Mouse (Mus musculus): ENCODE results near the gene Ift122. TPM values are rescaled to one million over a fixed set of nuclear protein-coding genes. Genes with fewer than 3 reads are reported as not detected.

Gene Ift122
- polyA plus RNA-seq, 1 experiment from 2014 or later, result 36.8 TPM

DNA sequence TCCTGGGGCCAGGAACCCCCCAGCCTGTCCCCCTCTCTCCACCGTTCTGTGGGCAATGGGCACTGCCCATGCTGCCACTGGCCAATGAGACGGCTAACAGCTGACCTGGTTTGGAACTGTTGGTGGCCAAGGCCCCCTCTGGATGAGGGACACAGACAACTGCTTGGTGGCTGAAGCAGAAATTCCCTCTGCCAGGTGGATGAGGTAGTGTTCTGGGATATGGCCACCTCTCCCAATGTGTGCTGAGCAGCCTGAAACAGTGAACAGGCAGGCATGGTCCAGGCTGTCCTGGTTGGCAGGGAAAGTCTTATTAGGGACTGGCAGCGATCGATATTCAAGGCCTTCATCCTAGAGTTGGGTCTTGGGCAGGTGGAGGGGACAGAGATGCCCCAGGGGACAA is 101.9 kb downstream of the Ift122 start:
- ATAC-seq, result no peak

DNA sequence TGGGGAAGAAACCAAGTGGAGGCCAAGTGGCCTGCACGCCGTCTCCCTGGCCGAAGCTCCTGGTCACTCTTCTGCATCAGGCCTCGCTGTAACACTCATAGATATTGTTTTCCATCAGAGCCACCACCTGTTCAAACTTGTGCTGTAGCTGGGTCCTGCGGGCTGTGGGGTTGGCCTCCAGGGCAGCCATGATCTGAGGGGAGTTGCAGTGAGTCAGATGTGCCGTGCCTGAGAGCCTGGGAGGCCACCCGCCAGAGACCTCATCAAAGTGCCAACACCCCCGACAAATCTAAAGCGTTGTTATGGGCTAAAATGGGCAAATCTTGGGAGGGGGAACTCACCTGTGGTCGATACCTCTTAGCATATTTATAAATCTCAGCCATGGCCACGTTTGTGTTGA is 102.4 kb downstream of the Ift122 start:
- H3K4me2 ChIP-seq (ENCODE audit: low read length), result no peak overlapping the region
- no peak for ATAC-seq
- WGBS, result 85% methylated on average over 11 of the region's 11 CpGs

More for the DNA sequence above, 101.9 kb downstream of the Ift122 start:
- WGBS, result 82% methylated on average over 4 of the region's 4 CpGs
- Histone ChIP-seq H3K4me3 (ENCODE audit: low read depth, low read length) (no peak overlapping the region), H3K9ac (ENCODE audit: low read depth, low read length) (no peak overlapping the region), H3K4me2 (ENCODE audit: low read length) (no peak overlapping the region), H3K27ac (ENCODE audit: low read length) (no peak overlapping the region), H3K9me3 (replicated peaks; ENCODE audit: control insufficient read depth, low read length, poor library complexity, severe bottlenecking) (no peaks in the 10 kb centered on the region), H3K4me1 (ENCODE audit: control insufficient read depth, insufficient read depth, low read length) (peaks cover 6% of the 10 kb centered on the region; the same call in 1 of the 2 replicates), H3K36me3 (ENCODE audit: control insufficient read depth, insufficient read depth, low read length) (no peaks in the 10 kb centered on the region), H3K27me3 (ENCODE audit: control insufficient read depth, insufficient read depth, low read depth, low read length) (no peaks in the 10 kb centered on the region)

DNA sequence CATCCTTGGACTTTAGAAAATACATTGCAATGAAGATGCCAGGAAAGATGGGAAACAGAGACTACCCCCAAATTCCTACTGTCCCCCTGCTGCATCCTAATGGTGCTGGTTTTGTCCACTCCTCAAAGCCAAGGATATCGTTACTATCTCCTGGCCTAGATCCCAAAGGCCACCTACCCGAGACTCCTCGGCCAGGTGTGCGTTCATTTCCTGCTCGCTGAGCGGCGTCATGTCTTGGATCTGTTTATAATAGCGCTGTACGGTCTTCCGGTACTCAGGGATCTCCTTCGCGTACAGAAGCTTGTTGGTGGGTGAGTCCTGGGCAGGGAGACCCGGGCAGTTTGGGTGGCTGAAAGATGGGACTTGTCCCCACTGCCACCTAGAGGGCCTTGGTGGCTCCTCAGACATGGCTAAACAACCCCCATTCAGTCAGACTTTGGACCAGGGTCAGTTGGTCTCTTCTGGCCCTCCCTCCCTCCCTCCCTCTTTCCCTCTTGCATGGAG is 103.2 kb downstream of the Ift122 start:
- WGBS, result 89% methylated on average over 13 of the region's 13 CpGs
- Histone ChIP-seq H3K4me2 (ENCODE audit: low read length) (no peak overlapping the region), H3K9me3 (replicated peaks; ENCODE audit: control insufficient read depth, low read length, poor library complexity, severe bottlenecking) (no peaks in the 10 kb centered on the region), H3K36me3 (ENCODE audit: control insufficient read depth, insufficient read depth, low read length) (no peaks in the 10 kb centered on the region), H3K27me3 (ENCODE audit: control insufficient read depth, insufficient read depth, low read depth, low read length) (no peaks in the 10 kb centered on the region), H3K4me1 (ENCODE audit: control insufficient read depth, insufficient read depth, low read length) (peaks cover 6% of the 10 kb centered on the region; the same call in 1 of the 2 replicates), H3K27ac (ENCODE audit: low read length) (no peak overlapping the region), H3K4me3 (ENCODE audit: low read depth, low read length) (no peak overlapping the region), H3K9ac (ENCODE audit: low read depth, low read length) (no peak overlapping the region)
- ATAC-seq, result no peak

More for the DNA sequence above, 102.4 kb downstream of the Ift122 start:
- no peak overlapping the region for H3K9ac ChIP-seq (ENCODE audit: low read depth, low read length)
- H3K4me1 ChIP-seq (ENCODE audit: control insufficient read depth, insufficient read depth, low read length), result peaks cover 6% of the 10 kb centered on the region; the same call in 1 of the 2 replicates
- no peak overlapping the region for H3K27ac ChIP-seq (ENCODE audit: low read length)
- no peaks in the 10 kb centered on the region for H3K36me3 ChIP-seq (ENCODE audit: control insufficient read depth, insufficient read depth, low read length)
- no peaks in the 10 kb centered on the region for H3K9me3 ChIP-seq (replicated peaks; ENCODE audit: control insufficient read depth, low read length, poor library complexity, severe bottlenecking)
- no peaks in the 10 kb centered on the region for H3K27me3 ChIP-seq (ENCODE audit: control insufficient read depth, insufficient read depth, low read depth, low read length)
- H3K4me3 ChIP-seq (ENCODE audit: low read depth, low read length), result no peak overlapping the region

DNA sequence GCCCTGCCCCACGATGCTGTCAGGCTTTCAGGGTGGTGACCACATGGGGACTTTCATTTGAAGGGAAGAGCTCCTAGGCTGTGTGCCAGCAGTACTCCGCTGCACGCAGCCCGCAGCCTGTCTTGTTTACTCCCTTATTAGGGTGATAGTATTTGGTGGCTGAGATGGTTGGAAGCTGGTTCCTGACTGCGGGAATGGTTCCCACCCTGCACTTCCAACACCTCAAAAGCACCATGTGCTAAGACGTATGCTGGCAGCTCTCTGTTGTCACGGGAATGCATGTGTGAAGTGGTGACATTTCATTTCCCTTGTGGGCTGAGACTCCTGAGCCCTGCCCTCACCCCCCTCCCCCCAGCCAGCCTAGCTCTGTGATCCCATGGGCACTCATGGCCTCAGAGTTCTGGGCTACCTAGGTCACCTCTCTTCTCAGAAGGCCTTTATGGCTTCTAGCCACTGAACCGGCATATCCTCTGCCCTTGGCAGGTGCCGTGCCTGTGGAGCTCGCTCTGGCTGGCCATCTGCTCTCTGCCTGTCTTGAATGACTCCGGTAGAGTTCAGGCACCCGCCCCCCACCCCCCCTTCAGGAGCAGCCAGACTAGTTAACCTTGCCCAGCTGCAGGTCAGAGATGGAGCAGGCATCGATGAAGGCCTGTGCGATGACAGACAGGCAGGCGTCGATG is 103.8 kb downstream of the Ift122 start:
- no peak; the same call in 1 of the 2 replicates for ATAC-seq

DNA sequence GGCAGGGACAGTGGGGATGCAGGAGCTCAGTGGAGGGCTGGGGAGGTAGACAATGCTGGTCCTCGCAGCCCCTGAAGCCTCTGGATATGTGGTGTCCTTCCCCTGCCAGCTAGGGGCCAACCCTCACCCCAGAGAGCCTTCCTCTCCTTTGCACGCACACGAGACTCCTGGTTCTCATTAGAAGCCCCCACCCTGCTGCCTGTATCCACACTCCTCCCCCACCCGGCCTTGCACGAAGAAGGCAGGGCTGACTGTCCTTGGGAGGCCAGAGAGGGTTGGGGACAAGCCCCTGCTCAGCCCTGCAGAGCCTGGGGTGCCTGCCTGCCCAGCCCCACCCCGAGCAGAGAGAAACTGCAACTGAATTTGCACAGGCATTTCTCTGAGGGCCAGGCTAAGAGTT is 104.4 kb downstream of the Ift122 start:
- H3K27me3 ChIP-seq (ENCODE audit: control insufficient read depth, insufficient read depth, low read depth, low read length), result no peaks in the 10 kb centered on the region
- no peaks in the 10 kb centered on the region for H3K36me3 ChIP-seq (ENCODE audit: control insufficient read depth, insufficient read depth, low read length)
- 41% methylated on average over 6 of the region's 6 CpGs for WGBS
- no peak overlapping the region for H3K27ac ChIP-seq (ENCODE audit: low read length)
- ATAC-seq, result no peak
- no peaks in the 10 kb centered on the region for H3K9me3 ChIP-seq (replicated peaks; ENCODE audit: control insufficient read depth, low read length, poor library complexity, severe bottlenecking)
- no peak overlapping the region for H3K9ac ChIP-seq (ENCODE audit: low read depth, low read length)
- H3K4me3 ChIP-seq (ENCODE audit: low read depth, low read length), result no peak overlapping the region
- H3K4me1 ChIP-seq (ENCODE audit: control insufficient read depth, insufficient read depth, low read length), result peaks cover 6% of the 10 kb centered on the region; the same call in 1 of the 2 replicates
- H3K4me2 ChIP-seq (ENCODE audit: low read length), result no peak overlapping the region

More for the DNA sequence above, 103.8 kb downstream of the Ift122 start:
- Histone ChIP-seq H3K36me3 (ENCODE audit: control insufficient read depth, insufficient read depth, low read length) (no peaks in the 10 kb centered on the region), H3K9me3 (replicated peaks; ENCODE audit: control insufficient read depth, low read length, poor library complexity, severe bottlenecking) (no peaks in the 10 kb centered on the region), H3K4me3 (ENCODE audit: low read depth, low read length) (no peak overlapping the region), H3K4me1 (ENCODE audit: control insufficient read depth, insufficient read depth, low read length) (peaks cover 6% of the 10 kb centered on the region; the same call in 1 of the 2 replicates), H3K27me3 (ENCODE audit: control insufficient read depth, insufficient read depth, low read depth, low read length) (no peaks in the 10 kb centered on the region), H3K27ac (ENCODE audit: low read length) (no peak overlapping the region), H3K4me2 (ENCODE audit: low read length) (no peak overlapping the region), H3K9ac (ENCODE audit: low read depth, low read length) (no peak overlapping the region)
- 39% methylated on average over 15 of the region's 16 CpGs for WGBS

DNA sequence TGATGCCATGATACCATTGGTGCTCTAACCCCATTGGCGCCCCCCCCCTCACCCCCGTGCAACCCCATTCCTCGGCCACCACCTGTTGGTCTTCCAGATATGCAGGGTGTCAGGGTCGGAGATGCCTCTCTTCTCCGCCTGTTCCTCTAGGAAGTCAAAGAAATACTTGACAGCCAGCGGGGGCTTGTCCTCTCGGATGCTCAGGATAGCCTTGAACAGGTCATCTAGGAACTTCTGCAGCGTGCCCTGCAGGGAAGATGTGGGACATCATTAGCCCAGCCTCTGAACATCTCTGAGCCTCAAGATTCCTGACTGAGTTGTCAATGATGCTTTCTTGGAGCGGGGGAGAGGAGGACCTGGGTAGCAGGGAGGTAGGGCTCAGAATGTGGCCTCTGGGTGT is 105.2 kb downstream of the Ift122 start:
- H3K4me1 ChIP-seq (ENCODE audit: control insufficient read depth, insufficient read depth, low read length), result peaks cover 6% of the 10 kb centered on the region; the same call in 1 of the 2 replicates
- H3K9ac ChIP-seq (ENCODE audit: low read depth, low read length), result no peak overlapping the region
- no peaks in the 10 kb centered on the region for H3K9me3 ChIP-seq (replicated peaks; ENCODE audit: control insufficient read depth, low read length, poor library complexity, severe bottlenecking)
- H3K36me3 ChIP-seq (ENCODE audit: control insufficient read depth, insufficient read depth, low read length), result no peaks in the 10 kb centered on the region
- no peak overlapping the region for H3K4me3 ChIP-seq (ENCODE audit: low read depth, low read length)
- H3K27me3 ChIP-seq (ENCODE audit: control insufficient read depth, insufficient read depth, low read depth, low read length), result no peaks in the 10 kb centered on the region
- H3K4me2 ChIP-seq (ENCODE audit: low read length), result no peak overlapping the region
- H3K27ac ChIP-seq (ENCODE audit: low read length), result no peak overlapping the region
- WGBS, result 89% methylated on average over 9 of the region's 9 CpGs
- ATAC-seq, result no peak

GRCm38 (mm10) chr6:115959151-115959691 is 106.0 kb downstream of the Ift122 start:
- Histone ChIP-seq H3K4me1 (ENCODE audit: control insufficient read depth, insufficient read depth, low read length) (peaks cover 6% of the 10 kb centered on the region; the same call in 1 of the 2 replicates), H3K27me3 (ENCODE audit: control insufficient read depth, insufficient read depth, low read depth, low read length) (no peaks in the 10 kb centered on the region), H3K4me3 (ENCODE audit: low read depth, low read length) (no peak overlapping the region), H3K4me2 (ENCODE audit: low read length) (no peak overlapping the region), H3K9ac (ENCODE audit: low read depth, low read length) (no peak overlapping the region), H3K36me3 (ENCODE audit: control insufficient read depth, insufficient read depth, low read length) (no peaks in the 10 kb centered on the region), H3K9me3 (replicated peaks; ENCODE audit: control insufficient read depth, low read length, poor library complexity, severe bottlenecking) (no peaks in the 10 kb centered on the region), H3K27ac (ENCODE audit: low read length) (no peak overlapping the region)
- ATAC-seq, result no peak
- WGBS, result 64% methylated on average over 7 of the region's 7 CpGs

DNA sequence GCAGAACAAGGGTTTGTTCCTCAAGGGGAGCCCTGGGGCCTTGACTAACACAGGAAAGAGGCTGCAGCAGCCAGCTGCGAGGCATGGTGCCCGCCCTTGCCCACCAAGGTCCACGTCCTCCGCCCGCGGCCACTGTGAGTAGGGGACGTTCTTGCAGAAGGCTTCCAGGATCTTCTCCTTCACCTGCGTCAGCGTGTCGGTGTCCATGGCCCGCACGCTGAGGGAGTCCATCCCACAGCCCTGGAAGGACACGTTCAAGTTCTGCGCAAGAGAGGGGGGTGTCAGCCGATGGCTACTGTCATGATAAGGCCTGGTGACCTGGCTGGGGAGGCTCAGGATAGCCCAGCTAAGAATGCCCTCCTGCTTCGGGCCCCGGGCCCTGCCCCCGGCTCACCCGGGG is 107.1 kb downstream of the Ift122 start:
- Histone ChIP-seq H3K27ac (ENCODE audit: low read length) (no peak overlapping the region), H3K9me3 (replicated peaks; ENCODE audit: control insufficient read depth, low read length, poor library complexity, severe bottlenecking) (no peaks in the 10 kb centered on the region), H3K4me1 (ENCODE audit: control insufficient read depth, insufficient read depth, low read length) (peaks cover 6% of the 10 kb centered on the region; the same call in 1 of the 2 replicates), H3K27me3 (ENCODE audit: control insufficient read depth, insufficient read depth, low read depth, low read length) (no peaks in the 10 kb centered on the region), H3K9ac (ENCODE audit: low read depth, low read length) (no peak overlapping the region), H3K36me3 (ENCODE audit: control insufficient read depth, insufficient read depth, low read length) (no peaks in the 10 kb centered on the region), H3K4me3 (ENCODE audit: low read depth, low read length) (no peak overlapping the region), H3K4me2 (ENCODE audit: low read length) (no peak overlapping the region)
- no peak for ATAC-seq
- 96% methylated on average over 19 of the region's 19 CpGs for WGBS

- no peak overlapping the region for H3K4me2 ChIP-seq (ENCODE audit: low read length)
- H3K27ac ChIP-seq (ENCODE audit: low read length), result no peak overlapping the region
- WGBS, result 73% methylated on average over 3 of the region's 3 CpGs
- H3K36me3 ChIP-seq (ENCODE audit: control insufficient read depth, insufficient read depth, low read length), result no peaks in the 10 kb centered on the region
- H3K9me3 ChIP-seq (replicated peaks; ENCODE audit: control insufficient read depth, low read length, poor library complexity, severe bottlenecking), result no peaks in the 10 kb centered on the region
- ATAC-seq, result no peak
- no peak overlapping the region for H3K9ac ChIP-seq (ENCODE audit: low read depth, low read length)
- no peak overlapping the region for H3K4me3 ChIP-seq (ENCODE audit: low read depth, low read length)
- peaks cover 6% of the 10 kb centered on the region; the same call in 1 of the 2 replicates for H3K4me1 ChIP-seq (ENCODE audit: control insufficient read depth, insufficient read depth, low read length)
- H3K27me3 ChIP-seq (ENCODE audit: control insufficient read depth, insufficient read depth, low read depth, low read length), result no peaks in the 10 kb centered on the region
Measured at GRCm38 (mm10) chr6:115961743-115962142, 108.5 kb downstream of the Ift122 start.
